Mouse (Mus musculus): ENCODE measurements around the gene Tmem191c.

The Tmem191c gene

GRCm38 (mm10) chr16:17331855-17332254, 56.0 kb downstream of the Tmem191c start:
- no peak for DNase-seq

Data from kidney, postnatal 25 days (tissue).